Comparison of ENCODE assay signal across 13 mouse cellular contexts in the genomic region with DNA sequence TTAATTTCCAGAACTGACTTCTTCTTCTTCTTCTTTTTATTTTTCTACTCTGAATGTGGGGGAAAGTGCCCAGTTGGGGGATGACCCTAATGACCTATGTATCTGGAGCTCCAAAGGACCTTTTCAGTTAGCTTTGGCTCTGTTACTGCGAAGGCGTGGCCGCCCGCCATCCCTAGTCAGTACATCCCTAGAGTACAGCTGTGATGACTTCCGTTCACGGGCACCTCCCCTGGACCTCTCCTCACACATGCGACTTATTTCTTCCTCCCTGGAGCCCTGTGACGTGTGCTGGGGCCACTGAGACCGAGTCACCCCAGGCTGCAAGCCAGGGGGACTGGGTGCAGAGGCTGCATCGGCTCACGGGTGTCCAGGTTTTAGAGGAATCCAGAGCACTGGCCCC. TPM values are rescaled to one million over a fixed set of nuclear protein-coding genes. Genes with fewer than 3 reads are reported as not detected.
A peak's percentile ranks its signal among the peaks of the same experiment; 100 is the strongest.
DNase-seq lines count a peak whose midpoint lies in the region; ATAC-seq lines count a peak whose summit lies in the region.
"Had no signal": no experiment of that assay in that cellular context is flagged by ENCODE, and none has a peak within 500 bp of the region (broad histone marks: within the 10 kb centered on the region; RNA-seq: fewer than 3 reads in every experiment).

No protein-coding gene starts in this region.

- H3K4me3 ChIP-seq in hindbrain, embryonic 14.5 days (replicated peaks; ENCODE audit: low read length) = no peak overlapping the region
- H3K4me3 ChIP-seq in hindbrain, embryonic 16.5 days (ENCODE audit: low read length) = no peak overlapping the region
- H3K4me3 ChIP-seq in intestine, embryonic 14.5 days (ENCODE audit: low read depth, low read length) = peak overlapping the region; percentile 12; the same call in 1 of the 2 replicates
- no peak overlapping the region for H3K4me3 ChIP-seq in liver, embryonic 13.5 days (replicated peaks)
- H3K4me3 ChIP-seq in hindbrain, embryonic 10.5 days = no peak overlapping the region; the same call in 1 of the 2 replicates
- H3K4me3 ChIP-seq: forebrain, embryonic 12.5 days; megakaryocyte, embryonic 14.5 days had no signal

- H3K9me3 ChIP-seq in hindbrain, embryonic 14.5 days (ENCODE audit: control insufficient read depth, low read length) = no peaks in the 10 kb centered on the region
- no peaks in the 10 kb centered on the region for H3K9me3 ChIP-seq in hindbrain, embryonic 16.5 days (ENCODE audit: control insufficient read depth, low read length)
- H3K9me3 ChIP-seq in intestine, embryonic 14.5 days (ENCODE audit: control insufficient read depth, low read length) = no peaks in the 10 kb centered on the region
- H3K9me3 ChIP-seq in liver, embryonic 13.5 days (replicated peaks) = no peaks in the 10 kb centered on the region
- H3K9me3 ChIP-seq in hindbrain, embryonic 10.5 days = no peaks in the 10 kb centered on the region
- H3K9me3 ChIP-seq: forebrain, embryonic 12.5 days; megakaryocyte, embryonic 14.5 days had no signal

- ATAC-seq in hindbrain, embryonic 14.5 days (ENCODE audit: low FRiP score) = no peak
- no peak for ATAC-seq in hindbrain, embryonic 16.5 days
- ATAC-seq in intestine, embryonic 14.5 days (replicated peaks; ENCODE audit: low FRiP score, low TSS enrichment, low read depth) = no peak
- no peak for ATAC-seq in liver, embryonic 13.5 days (ENCODE audit: low read depth)

- no peak overlapping the region for H3K9ac ChIP-seq in hindbrain, embryonic 14.5 days
- no peak overlapping the region for H3K9ac ChIP-seq in hindbrain, embryonic 16.5 days (ENCODE audit: low read depth, low read length)
- no peak overlapping the region for H3K9ac ChIP-seq in intestine, embryonic 14.5 days (ENCODE audit: low read length)
- H3K9ac ChIP-seq in liver, embryonic 13.5 days = no peak overlapping the region
- H3K9ac ChIP-seq: forebrain, embryonic 12.5 days had no signal

- no peak for DNase-seq in hindbrain, embryonic 14.5 days (ENCODE audit: low spot score)
- peak; percentile 42 for DNase-seq in lung, postnatal 10 days
- no peak for DNase-seq in lung, postnatal 25 days (ENCODE audit: low spot score)
- no peak for DNase-seq in intestine, embryonic 14.5 days (ENCODE audit: low spot score)
- DNase-seq in liver, embryonic 13.5 days = no peak
- no peak for DNase-seq in gastrocnemius, adult 18-20 months (ENCODE audit: low spot score)
- no peak for DNase-seq in hindbrain, embryonic 10.5 days (ENCODE audit: low spot score)
- DNase-seq: gastrocnemius, postnatal 14 days; spleen, adult 18-20 months; thymus, postnatal 25 days had no signal

- no peak overlapping the region for H3K4me2 ChIP-seq in hindbrain, embryonic 14.5 days (replicated peaks)
- H3K4me2 ChIP-seq in hindbrain, embryonic 16.5 days (ENCODE audit: low read length) = no peak overlapping the region
- peak overlapping the region; percentile 37 for H3K4me2 ChIP-seq in intestine, embryonic 14.5 days (ENCODE audit: low read length)
- H3K4me2 ChIP-seq in liver, embryonic 13.5 days = no peak overlapping the region
- H3K4me2 ChIP-seq: forebrain, embryonic 12.5 days had no signal

- peaks cover 6% of the 10 kb centered on the region for H3K36me3 ChIP-seq in hindbrain, embryonic 14.5 days (replicated peaks; ENCODE audit: control insufficient read depth, insufficient read depth)
- peaks cover 1% of the 10 kb centered on the region; the same call in 1 of the 2 replicates for H3K36me3 ChIP-seq in hindbrain, embryonic 16.5 days (ENCODE audit: control insufficient read depth, insufficient read depth, low read length)
- peaks cover 22% of the 10 kb centered on the region for H3K36me3 ChIP-seq in intestine, embryonic 14.5 days (ENCODE audit: control insufficient read depth, insufficient read depth, low read length)
- H3K36me3 ChIP-seq in liver, embryonic 13.5 days = peaks cover 14% of the 10 kb centered on the region; the same call in 1 of the 2 replicates
- peaks cover 24% of the 10 kb centered on the region for H3K36me3 ChIP-seq in hindbrain, embryonic 10.5 days
- H3K36me3 ChIP-seq: forebrain, embryonic 12.5 days had no signal

- H3K27me3 ChIP-seq in hindbrain, embryonic 14.5 days (ENCODE audit: control insufficient read depth, insufficient read depth, low read length) = no peaks in the 10 kb centered on the region
- H3K27me3 ChIP-seq in hindbrain, embryonic 16.5 days (replicated peaks; ENCODE audit: control insufficient read depth, insufficient read depth, low read length) = no peaks in the 10 kb centered on the region
- no peaks in the 10 kb centered on the region for H3K27me3 ChIP-seq in intestine, embryonic 14.5 days (replicated peaks; ENCODE audit: control insufficient read depth, insufficient read depth, low read length)
- H3K27me3 ChIP-seq in liver, embryonic 13.5 days = peaks cover 3% of the 10 kb centered on the region; the same call in 1 of the 2 replicates
- no peaks in the 10 kb centered on the region for H3K27me3 ChIP-seq in hindbrain, embryonic 10.5 days (ENCODE audit: insufficient read depth, poor library complexity, severe bottlenecking)

- H3K4me1 ChIP-seq in hindbrain, embryonic 14.5 days (replicated peaks; ENCODE audit: control insufficient read depth, insufficient read depth, low read length) = peaks cover 27% of the 10 kb centered on the region
- H3K4me1 ChIP-seq in hindbrain, embryonic 16.5 days (ENCODE audit: control insufficient read depth, insufficient read depth, low read depth, low read length) = peaks cover 24% of the 10 kb centered on the region
- peaks cover 49% of the 10 kb centered on the region for H3K4me1 ChIP-seq in intestine, embryonic 14.5 days (replicated peaks; ENCODE audit: control insufficient read depth, insufficient read depth, low read length)
- peaks cover 44% of the 10 kb centered on the region for H3K4me1 ChIP-seq in liver, embryonic 13.5 days (replicated peaks)
- H3K4me1 ChIP-seq in hindbrain, embryonic 10.5 days (replicated peaks) = peaks cover 49% of the 10 kb centered on the region

- 90% methylated on average over 11 of the region's 11 CpGs for WGBS in hindbrain, embryonic 14.5 days
- 86% methylated on average over 11 of the region's 11 CpGs for WGBS in hindbrain, embryonic 16.5 days
- WGBS in intestine, embryonic 14.5 days = 82% methylated on average over 11 of the region's 11 CpGs
- 75% methylated on average over 11 of the region's 11 CpGs for WGBS in liver, embryonic 13.5 days (ENCODE audit: insufficient replicate concordance)
- 85% methylated on average over 11 of the region's 11 CpGs for WGBS in hindbrain, embryonic 10.5 days

- H3K27ac ChIP-seq in hindbrain, embryonic 14.5 days = 0 out of 2 replicates have a peak overlapping the region, but pooled peaks have one; percentile 27
- no peak overlapping the region for H3K27ac ChIP-seq in hindbrain, embryonic 16.5 days (ENCODE audit: low read depth, low read length)
- peak overlapping the region; percentile 92 for H3K27ac ChIP-seq in intestine, embryonic 14.5 days (ENCODE audit: low read depth)
- H3K27ac ChIP-seq in liver, embryonic 13.5 days = peak overlapping the region; percentile 76
- no peak overlapping the region for H3K27ac ChIP-seq in hindbrain, embryonic 10.5 days

RNA-seq across cellular contexts. Expression of a gene that starts 59.5 kb away (rescaled TPM):
- 22.6 and 25.0 TPM in 2 replicates for polyA plus RNA-seq in hindbrain, embryonic 14.5 days (2014; fragmentation: Nextera tagmentation; extraction: Ambion mirVana)
- polyA plus RNA-seq in hindbrain, embryonic 16.5 days (2015; fragmentation: Nextera tagmentation; extraction: Ambion mirVana) = 18.5 and 29.8 TPM in 2 replicates
- 94.2 and 96.9 TPM in 2 replicates for polyA plus RNA-seq in intestine, embryonic 14.5 days (2014; fragmentation: Nextera tagmentation; extraction: Ambion mirVana)
- 12.3 and 14.2 TPM in 2 replicates for polyA plus RNA-seq in liver, embryonic 13.5 days (2015; fragmentation: Nextera tagmentation; extraction: Ambion mirVana)
- 10 to 100 TPM; 65.0 to 78.0 TPM for total RNA-seq in gastrocnemius, adult 18-20 months (2021)
- 33.7 and 37.6 TPM in 2 replicates for polyA plus RNA-seq in hindbrain, embryonic 10.5 days (2016; fragmentation: Nextera tagmentation; extraction: Ambion mirVana)

Comparison
In these comparisons a context has a peak if more than half of its experiments do, and no peak if none do; other contexts are left out.
1. H3K27ac ChIP-seq: peak in hindbrain, embryonic 14.5 days (single experiment), intestine, embryonic 14.5 days (single experiment) and liver, embryonic 13.5 days (single experiment); none in hindbrain, embryonic 16.5 days (single experiment) and hindbrain, embryonic 10.5 days (single experiment).